Mouse (Mus musculus) cerebellum, adult 2 months (tissue): Measurements from ENCODE around the gene Plekha6.

Experiments used
- CTCF ChIP-seq: fragments of 200-500 bp; IDR thresholded peaks from 2 replicates; pipeline ENCODE4 v1.5.1; 2011; ENCODE audit warnings: low read depth, mild to moderate bottlenecking, control low read depth, low read length, moderate library complexity, borderline replicate concordance; ENCODE audit not compliant: insufficient read depth
- POLR2A ChIP-seq: fragments of 200-500 bp; IDR thresholded peaks from 2 replicates; pipeline ENCODE4 v1.6.1; 2011; ENCODE audit warnings: low read length, control low read depth, borderline replicate concordance; ENCODE audit not compliant: insufficient read depth

DNA sequence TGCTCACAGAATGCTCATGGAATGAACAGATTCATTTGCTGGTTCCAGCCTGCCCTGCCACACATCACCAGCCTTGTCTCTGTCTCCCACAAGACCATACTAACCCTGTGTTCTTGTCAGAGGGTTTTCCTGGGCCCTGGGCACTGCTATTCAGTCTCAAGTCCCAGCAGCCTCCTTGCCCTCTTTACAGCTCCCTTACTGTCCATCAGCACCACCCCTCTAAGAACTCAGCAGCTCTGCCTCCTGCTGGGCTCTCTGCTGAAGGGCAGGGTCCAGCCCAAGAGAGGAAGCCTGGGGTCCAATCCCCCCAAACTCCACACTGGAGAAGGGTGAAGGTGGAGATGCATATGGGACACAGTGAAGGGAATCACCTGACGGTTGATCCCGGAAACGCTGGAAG is 104.5 kb downstream of the Plekha6 start:
- no peak for TF ChIP-seq POLR2A
- TF ChIP-seq CTCF = no peak
